Mouse (Mus musculus): ENCODE measurements around the gene Cd3e. TPM values are rescaled to one million over a fixed set of nuclear protein-coding genes. Genes with fewer than 3 reads are reported as not detected.
A peak's percentile ranks its signal among the peaks of the same experiment; 100 is the strongest.
"Not testable (repeated sequence)": the region's sequence is repeated elsewhere in the genome, so short reads cannot be mapped to it uniquely, and the experiment has no call there.

The Cd3e gene
- total RNA-seq (2021), result 10 to 100 TPM in 1 of 2 experiments, 1 to 10 TPM in 1; 1.7 to 14.9 TPM
- long read RNA-seq, experiment 1, partial matches to known transcripts, result 0 of 1 reads
- long read RNA-seq, experiment 1, other reads (novel, unspliced or antisense), result 1 of 1 reads
- long read RNA-seq, experiment 2, result 0 reads

GRCm38 (mm10) chr9:45009180-45010078 is at the start of gene Cd3e:
Cd3e (minus strand) TSS chr9:45009627.
- intact Hi-C loops (cut with DNase I), result no loop called here
- DNase-seq, result no peak

- intact Hi-C loops (cut with DNase I), result no loop called here
- DNase-seq, result no peak
These were observed 49.0 kb upstream of the Cd3e start for GRCm38 (mm10) chr9:45058304-45058940.

- peak; percentile 65 to 83 for DNase-seq
These were observed 45.8 kb upstream of the Cd3e start, which contains the start of gene Mpzl3 for GRCm38 (mm10) chr9:45055082-45055713. Mpzl3 (plus strand) TSS chr9:45055186.

GRCm38 (mm10) chr9:45050301-45050700 is 40.9 kb upstream of the Cd3e start:
- intact Hi-C loops (cut with DNase I), result no loop called here
- no peak for DNase-seq

More at GRCm38 (mm10) chr9:45055082-45055713, 45.8 kb upstream of the Cd3e start, which contains the start of gene Mpzl3:
- intact Hi-C loops (cut with DNase I), result no loop called here

- no peak for DNase-seq
- intact Hi-C loops (cut with DNase I), result loop anchor here (2.0 kb wide), 1 partner anchor 21 kb away; no protein-coding TSS in a partner anchor
These were observed 40.3 kb upstream of the Cd3e start for GRCm38 (mm10) chr9:45049731-45050130.

- peak in 1 of 2 experiments; percentile 15 for DNase-seq
- intact Hi-C loops (cut with DNase I), result loop anchor here (2.0 kb wide), 1 partner anchor 20 kb away; no protein-coding TSS in a partner anchor
These were observed 39.1 kb upstream of the Cd3e start for GRCm38 (mm10) chr9:45048511-45048910.

GRCm38 (mm10) chr9:45046973-45047372 is 37.5 kb upstream of the Cd3e start:
- intact Hi-C loops (cut with DNase I), result no loop called here
- DNase-seq, result no peak

GRCm38 (mm10) chr9:45042947-45043346 is 33.5 kb upstream of the Cd3e start:
- no peak for DNase-seq
- intact Hi-C loops (cut with DNase I), result no loop called here

GRCm38 (mm10) chr9:45042056-45042720 is 32.8 kb upstream of the Cd3e start:
- intact Hi-C loops (cut with DNase I), result no loop called here
- peak in 1 of 2 experiments; percentile 13 for DNase-seq

- intact Hi-C loops (cut with DNase I), result no loop called here
- no peak for DNase-seq
These were observed 31.9 kb upstream of the Cd3e start for GRCm38 (mm10) chr9:45041131-45041838.

- intact Hi-C loops (cut with DNase I), result no loop called here
- no peak for DNase-seq
These were observed 30.8 kb upstream of the Cd3e start for GRCm38 (mm10) chr9:45040066-45040845.

- intact Hi-C loops (cut with DNase I), result no loop called here
These were observed 30.1 kb upstream of the Cd3e start, which contains the start of gene Mpzl2 for GRCm38 (mm10) chr9:45039499-45039898. Mpzl2 (plus strand) TSS chr9:45039799.

GRCm38 (mm10) chr9:45037803-45038202 is 28.4 kb upstream of the Cd3e start:
- DNase-seq; intact Hi-C loops (cut with DNase I): not testable (repeated sequence)

More at GRCm38 (mm10) chr9:45039499-45039898, 30.1 kb upstream of the Cd3e start, which contains the start of gene Mpzl2:
- DNase-seq, result no peak

GRCm38 (mm10) chr9:45034526-45034925 is 25.1 kb upstream of the Cd3e start:
- no peak for DNase-seq
- intact Hi-C loops (cut with DNase I), result no loop called here

- no peak for DNase-seq
- intact Hi-C loops (cut with DNase I), result no loop called here
These were observed 22.8 kb upstream of the Cd3e start for GRCm38 (mm10) chr9:45032261-45032660.

GRCm38 (mm10) chr9:45030341-45030740 is 20.9 kb upstream of the Cd3e start:
- intact Hi-C loops (cut with DNase I), result no loop called here
- DNase-seq, result no peak

GRCm38 (mm10) chr9:45027376-45027775 is 17.9 kb upstream of the Cd3e start:
- intact Hi-C loops (cut with DNase I), result no loop called here
- DNase-seq, result no peak

GRCm38 (mm10) chr9:45024187-45024586 is 14.8 kb upstream of the Cd3e start:
- DNase-seq, result no peak
- intact Hi-C loops (cut with DNase I), result no loop called here
